Mouse (Mus musculus) cerebellum, adult (tissue): ENCODE data around the gene Sipa1l3.

ENCODE experiments used
- ATAC-seq: cut with Nextera tagmentation; 2 replicates; pipeline ENCODE4 v1.9.2; 2017; ENCODE audit warnings: mild to moderate bottlenecking, moderate library complexity, mixed read lengths; ENCODE audit not compliant: insufficient number of reproducible peaks, low FRiP score, low TSS enrichment

Gene Sipa1l3

DNA sequence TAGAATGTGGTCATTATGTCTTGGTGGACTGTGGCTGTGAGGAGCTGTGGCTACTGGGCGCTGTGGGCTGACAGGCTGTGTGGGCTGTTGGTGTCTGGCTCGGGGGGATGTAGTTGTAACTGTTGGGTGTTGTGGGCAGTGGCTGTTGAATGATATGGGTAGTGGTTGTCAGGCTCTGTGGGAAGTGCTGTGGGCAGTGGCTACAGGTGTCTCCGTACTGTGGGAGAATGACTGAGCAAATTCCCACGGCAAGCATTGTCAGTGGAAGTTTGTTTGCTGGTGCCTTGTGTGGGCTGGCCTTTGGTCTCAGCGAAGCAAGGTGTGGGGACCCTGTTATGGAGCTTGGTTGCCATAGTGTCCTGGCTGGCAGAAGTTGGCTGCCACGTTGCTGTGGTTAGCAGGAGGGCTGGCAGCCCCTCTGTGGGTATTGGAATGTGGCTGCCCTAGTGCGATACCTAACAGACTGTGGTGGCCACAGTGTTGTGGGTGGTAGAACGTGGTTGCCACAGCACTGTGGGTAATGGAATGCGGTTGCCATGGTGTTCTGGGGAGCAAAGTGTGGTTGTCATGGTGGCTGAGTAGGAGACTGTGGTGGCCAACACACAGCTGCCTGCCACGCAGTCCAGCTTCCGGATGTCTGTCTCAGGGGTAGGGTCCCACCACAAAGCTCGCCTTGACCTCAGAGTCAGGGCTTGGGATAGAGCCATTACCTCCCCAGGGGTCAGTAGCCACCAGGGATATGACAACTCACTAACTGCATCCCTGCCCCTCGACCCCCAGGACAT is 203.4 kb downstream of the Sipa1l3 start:
- no peak for ATAC-seq

DNA sequence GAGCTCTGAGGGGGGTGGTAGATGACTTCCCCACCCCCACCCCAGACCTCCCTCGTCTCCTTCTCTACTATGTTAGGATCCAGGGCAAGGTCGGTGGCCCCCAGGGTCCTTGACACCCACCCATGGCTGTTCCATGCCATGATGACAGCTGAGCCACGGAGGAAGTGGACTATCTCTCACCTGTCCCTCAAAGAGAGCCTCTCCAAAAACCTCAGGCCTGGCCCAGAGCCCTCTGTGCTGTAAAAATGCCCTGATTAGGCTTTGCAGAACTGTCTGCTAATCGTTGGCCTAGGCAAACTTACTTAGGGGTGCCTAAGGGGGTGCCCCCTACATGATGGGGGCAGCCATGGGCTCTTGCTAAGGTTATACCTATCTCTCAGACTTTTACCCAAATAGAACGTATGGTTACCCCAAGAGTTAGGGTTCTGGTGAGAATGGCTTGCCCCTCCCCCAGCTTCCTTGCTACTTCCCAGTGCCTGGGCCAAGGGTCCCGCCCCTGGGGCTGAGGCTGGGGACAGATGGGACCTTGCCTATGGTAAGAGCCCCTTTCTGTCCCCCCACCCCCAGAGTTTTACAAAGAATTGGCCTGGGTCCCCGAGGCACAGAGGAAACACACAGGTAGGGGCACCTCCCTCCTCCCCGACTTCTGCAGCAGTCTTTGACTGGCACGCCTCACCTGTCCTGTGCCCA is 204.7 kb downstream of the Sipa1l3 start:
- no peak for ATAC-seq

DNA sequence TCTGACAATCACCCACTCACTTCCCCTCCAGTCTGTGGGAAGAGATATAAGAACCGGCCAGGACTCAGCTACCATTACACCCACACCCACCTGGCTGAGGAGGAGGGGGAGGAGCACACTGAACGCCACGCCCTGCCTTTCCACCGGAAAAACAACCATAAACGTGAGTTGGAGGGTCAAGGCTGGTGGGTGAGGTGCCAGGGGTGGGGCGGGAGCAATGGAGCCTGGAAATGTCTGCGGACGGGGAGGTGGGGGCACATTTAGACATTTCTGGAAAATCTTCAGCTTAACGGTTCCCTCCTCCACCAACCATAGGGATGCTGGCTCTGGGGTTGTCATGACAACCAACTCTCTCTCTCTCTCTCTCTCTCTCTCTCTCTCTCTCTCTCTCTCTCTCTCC is 205.4 kb downstream of the Sipa1l3 start:
- no peak for ATAC-seq

DNA sequence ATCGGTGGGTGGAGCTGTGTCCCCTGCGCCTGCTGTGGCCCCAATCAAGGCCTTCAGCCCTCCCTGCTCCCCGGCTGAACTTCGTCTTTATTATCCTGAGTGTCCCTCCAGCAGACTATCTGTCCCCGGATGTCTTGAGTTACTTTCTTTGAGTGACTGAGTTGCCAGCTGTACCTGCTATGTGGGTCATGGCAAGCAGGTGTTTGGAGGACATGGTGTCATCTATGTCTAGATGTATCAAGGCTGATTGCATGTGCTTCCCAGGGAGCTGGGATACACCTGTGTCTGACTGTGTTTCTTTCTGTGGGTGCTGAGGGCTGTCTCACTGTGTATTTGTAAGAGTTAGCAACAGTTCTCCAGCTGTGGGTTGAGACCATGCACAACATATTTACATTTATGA is 208.7 kb downstream of the Sipa1l3 start:
- no peak for ATAC-seq

DNA sequence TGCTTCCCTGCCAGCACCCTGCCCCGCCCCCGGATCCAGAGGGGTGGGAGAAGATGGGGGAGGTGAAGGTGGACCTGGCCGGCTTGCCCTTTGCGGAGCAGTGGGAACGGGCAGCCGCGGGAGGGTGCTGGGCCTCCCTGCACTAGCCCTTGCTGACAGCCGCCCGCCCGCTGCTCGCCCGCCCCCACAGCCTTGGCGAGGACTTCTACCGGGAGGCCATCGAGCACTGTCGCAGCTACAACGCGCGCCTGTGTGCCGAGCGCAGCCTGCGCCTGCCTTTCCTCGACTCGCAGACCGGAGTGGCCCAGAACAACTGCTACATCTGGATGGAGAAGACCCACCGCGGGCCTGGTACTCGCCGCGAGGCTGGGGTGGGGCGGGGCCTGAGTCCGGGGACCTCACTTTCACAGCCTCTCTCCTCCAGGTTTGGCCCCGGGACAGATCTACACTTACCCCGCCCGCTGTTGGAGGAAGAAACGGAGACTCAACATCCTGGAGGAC is 209.2 kb downstream of the Sipa1l3 start:
- ATAC-seq = no peak

DNA sequence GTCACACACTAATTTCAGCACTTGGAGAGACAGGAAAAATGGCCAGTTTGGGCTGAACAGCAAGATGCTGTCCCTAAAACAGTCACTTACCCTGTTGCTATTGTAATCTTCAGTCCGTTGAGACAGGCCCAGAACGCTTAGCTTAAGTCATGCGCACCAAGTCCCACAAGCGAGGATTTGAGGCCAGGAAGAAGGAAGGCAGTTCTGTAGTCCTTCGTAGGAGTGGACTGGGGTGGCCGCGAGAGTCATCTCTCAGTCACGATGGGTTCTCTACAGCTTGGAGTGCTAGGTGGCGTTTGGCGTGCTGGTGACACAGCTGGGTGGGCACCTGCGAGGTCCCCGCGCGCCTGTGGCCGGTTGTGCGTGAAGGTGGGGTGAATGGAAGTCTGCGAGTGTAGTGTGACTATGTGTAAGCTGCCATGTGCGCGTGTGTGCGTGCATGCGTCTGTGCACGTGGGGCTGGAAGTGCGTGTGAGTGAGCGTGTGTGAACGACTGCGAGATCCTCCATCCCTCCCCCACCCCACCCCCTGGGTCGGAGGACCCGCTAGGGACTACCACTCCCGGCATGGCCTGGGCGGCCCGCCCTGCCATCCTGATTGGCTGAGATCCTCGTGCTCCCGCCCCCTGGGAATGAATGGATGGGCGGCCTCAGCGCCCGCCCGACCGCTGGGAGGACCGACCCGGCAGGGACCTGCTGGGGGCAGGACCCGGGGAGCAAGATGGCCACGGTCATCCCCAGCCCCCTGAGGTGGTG is 210.9 kb downstream of the Sipa1l3 start:
- peak; percentile 59 for ATAC-seq

DNA sequence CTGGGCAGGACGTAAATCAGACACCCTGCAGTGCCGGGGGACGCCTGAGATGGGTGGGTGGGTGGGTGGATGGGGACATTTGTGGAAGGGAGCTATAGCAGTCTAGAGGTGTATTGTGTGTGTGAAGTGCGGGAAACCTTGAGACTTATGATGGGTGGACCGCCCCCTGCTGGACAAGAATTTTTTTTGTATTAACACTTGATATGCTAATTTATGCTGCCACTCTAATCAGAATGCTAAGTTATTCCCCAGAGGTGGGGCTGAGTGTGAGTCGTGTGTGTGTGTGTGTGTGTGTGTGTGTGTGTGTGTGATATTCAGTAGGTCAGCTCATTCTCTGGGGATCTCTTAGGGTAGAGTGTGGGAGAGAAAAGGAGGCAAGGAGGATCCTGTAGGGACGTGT is 211.8 kb downstream of the Sipa1l3 start:
- ATAC-seq = no peak

DNA sequence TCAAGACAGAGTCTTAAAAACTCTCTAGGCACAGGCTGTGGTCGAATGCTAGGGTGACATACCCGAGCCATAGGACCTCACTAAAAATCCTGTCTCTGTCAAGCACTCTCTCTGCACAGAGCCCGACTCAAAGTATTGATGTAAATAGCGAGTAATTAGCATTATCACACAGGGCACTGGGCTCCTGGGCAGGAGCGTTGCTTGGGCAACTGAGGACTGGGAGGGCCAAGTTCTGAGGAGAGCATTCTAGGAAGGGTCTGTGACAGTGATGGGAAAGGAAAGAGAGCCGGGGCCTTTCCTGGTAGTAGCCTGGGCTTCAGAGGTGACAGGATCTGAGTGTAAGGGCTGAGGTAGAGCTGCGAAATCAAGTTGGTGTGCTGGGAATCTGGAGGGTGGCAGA is 212.3 kb downstream of the Sipa1l3 start:
- no peak for ATAC-seq

DNA sequence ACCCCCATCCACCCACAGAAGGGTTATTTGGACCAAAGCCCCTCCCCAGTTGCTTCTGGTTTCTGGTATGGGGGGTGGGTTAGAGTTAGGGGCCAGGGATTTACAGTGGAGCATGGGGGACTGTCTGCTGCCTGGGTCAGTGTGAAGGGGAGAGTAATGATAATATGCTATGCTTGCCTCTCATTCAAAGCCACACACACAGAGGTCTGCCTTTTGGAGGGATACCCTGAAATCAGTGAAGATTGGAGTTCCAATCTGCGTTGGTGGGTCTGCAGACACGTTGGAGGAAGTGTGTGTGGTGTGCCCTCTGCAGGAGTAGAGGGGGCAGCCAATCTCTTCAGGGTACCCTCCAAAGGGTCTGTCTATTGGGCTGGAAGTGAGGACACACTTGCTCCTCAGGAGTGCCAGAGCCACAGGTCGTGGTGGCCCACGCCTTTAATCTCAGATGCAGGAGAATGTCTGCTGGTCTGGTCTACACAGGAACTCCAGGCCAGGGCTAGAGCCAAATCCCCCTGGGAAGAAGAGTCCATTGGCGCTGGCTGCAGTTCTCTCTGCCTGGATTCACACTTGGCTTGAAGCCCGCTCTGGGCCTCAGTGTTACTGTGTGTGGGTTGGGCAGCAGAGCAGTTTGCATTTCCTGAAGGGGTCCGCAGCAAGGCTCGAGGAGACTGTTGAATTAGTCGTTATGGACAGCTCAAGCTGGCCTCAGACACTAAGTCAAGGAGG is 213.0 kb downstream of the Sipa1l3 start:
- no peak for ATAC-seq

DNA sequence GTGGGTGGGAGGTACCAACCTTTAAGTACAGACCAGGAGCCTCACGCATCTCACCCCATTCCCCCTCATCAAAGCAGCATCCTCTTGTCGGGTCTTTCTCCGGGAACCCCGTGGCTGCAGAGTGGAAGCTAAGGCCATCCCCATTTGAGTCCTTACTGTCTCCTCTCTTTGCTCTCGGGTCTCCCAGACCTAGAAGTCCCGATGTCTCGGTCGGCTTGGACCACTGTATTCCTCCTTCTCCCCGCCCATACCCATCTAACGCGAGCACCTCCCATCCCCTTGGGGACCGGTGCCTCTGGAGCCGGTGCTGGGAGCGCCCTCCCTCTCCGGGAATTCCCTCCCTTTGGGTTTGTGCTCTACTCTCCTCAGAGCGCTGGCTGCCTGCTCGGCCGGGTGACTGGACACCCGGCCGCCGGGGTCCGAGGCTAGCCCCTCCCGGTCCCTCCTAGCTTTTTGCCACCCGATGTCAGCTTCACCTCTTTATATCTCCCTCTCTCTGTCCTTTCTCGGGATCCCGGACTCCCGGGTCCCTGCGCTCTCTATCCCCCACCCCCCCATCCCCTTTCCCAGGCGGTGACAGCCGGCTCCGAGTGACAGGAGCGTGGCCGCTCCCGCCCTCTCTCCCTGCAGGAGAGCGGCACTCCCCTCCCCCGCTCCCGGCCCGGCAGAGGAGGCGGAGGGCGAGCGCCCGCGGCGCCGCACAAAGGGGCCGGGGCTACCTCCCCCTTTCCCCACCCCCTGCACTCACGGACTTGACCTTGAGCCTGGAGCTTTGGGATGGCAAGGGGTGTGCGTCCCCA is 213.8 kb downstream of the Sipa1l3 start:
- ATAC-seq = no peak

DNA sequence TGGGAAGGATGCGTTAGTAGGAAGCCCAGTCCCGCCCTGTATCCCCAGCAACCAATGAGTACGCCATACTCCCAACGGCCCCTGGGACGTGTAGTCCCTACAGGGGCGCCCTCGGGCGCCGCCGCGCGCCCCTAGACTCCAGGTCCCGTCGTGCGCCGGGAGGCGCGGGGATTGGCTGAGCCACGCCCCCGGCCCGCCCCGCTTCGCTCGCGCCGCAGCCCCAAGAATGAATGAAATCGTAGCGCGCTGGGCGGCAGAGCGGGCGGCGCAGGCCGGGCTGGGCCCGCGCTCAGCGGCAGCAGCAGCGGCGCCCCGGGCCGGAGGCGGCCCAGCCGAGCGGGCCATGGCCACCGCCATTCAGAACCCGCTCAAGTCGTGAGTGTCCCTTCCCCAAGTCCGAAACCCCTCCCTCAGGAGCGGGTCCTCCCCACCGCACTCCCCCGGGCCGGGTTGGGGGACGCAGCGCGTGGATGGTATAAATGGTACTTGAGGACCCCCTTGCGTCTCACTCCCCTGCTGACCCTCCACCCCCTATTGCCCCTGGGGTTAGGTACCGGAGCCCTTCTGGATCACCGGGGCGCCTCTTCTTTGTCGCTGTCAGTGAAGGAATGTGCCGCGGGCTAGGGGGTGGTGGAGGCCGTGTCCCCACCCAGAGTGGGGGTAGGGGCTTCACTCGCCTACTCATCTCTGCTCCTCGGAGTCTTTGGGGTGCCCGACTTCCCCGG is 214.5 kb downstream of the Sipa1l3 start, which contains the start of gene Dpf1:
TSS of gene Dpf1 (plus strand) at position 214 of the 725 bp plus-strand sequence.
- ATAC-seq = peak; percentile 74

DNA sequence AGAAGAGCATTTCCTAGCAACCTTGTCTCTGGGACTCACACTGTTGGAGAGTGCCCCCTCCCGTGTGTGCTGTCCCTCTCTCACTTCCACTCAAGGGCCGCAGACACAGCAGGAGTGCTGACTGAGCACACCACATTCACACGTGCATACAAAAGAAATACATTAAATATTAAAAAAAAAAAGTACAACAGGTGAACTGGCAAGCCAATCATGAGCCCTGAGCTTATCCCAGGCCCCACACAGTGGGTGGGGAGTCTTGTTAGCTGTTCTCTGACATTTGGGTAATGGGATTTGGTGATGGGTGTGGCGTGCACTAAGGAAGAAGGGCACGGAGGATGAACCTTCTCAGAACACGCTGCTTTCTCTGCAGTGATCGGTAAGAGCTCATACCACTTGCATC is 215.8 kb downstream of the Sipa1l3 start:
- no peak for ATAC-seq

DNA sequence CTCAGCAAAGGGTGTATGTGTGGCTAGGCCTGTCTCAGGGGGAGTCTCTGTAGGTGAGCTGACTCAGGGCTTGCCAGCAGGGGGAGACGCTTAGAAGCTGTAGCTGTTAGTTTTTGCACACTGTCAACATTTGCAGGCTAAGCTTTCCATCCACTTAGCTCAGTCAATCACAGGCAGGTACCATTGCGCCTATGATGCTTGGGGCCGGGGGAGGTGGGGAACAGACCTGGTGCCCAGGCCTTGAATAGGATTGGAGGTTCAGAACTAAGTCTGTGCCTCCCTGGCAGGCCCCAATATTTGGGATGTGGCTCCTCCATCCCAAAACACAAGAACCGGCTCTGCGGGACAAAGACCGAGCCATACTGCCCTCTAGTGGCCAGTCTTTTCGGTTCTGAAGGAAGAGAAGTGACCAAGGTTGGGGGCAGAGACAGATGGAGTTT is 217.3 kb downstream of the Sipa1l3 start:
- ATAC-seq = no peak

DNA sequence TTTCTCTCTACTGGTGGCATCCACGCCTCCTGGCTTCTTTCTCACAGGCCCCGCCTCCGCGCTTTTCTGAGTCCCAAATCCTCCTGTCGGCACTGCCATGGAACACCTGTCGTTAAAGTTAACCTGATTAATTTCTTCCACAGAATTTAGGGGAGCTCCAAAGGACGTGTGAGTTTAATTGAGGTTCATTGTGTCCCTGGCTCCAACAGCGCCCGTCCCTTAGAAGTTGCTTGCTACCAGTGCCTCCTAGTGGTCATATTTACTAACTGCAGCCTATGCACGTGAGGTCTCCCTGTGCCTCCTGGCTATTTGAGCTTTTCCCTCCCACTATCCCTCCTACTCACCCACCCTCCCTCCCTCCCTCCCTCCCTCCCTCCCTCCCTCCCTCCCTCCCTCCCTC is 221.4 kb downstream of the Sipa1l3 start:
- no peak for ATAC-seq

DNA sequence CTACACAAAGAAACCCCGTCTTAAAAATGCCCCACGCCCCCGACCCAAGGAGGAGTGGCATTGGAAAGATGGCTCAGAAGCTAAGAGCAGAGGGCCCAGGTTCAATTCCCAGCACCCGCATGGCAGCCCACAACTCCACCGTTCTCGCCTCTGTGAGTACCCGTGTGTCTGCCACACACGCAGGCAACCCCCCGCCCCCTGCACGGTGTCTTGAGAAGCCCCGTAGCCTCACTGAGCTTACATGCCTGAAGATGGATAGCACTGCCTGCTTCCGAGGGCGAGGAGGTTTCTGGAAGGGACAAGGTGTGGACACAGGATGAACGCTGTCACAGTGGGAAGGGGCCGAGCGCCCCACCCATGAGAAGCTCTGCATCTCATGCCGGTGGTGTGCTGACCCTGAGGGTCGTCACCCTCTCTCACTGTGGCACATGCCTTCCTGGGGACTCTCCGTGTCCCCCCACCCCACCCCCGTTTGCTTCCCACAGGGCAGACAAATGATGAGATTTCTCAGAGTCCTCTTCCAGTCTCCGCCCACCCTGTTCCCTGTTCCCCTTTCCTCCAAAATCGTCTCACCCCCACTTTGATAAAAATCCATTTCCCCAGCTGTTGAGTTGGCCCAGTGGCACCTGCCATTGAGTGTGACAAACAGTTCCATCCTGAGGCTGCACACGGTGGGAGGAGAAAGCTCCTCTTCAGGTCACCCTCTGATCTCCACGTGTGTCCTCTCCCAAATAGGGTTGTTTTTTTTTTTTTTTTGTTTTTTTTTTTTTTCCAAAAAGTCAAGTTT is 222.4 kb downstream of the Sipa1l3 start:
- no peak for ATAC-seq

DNA sequence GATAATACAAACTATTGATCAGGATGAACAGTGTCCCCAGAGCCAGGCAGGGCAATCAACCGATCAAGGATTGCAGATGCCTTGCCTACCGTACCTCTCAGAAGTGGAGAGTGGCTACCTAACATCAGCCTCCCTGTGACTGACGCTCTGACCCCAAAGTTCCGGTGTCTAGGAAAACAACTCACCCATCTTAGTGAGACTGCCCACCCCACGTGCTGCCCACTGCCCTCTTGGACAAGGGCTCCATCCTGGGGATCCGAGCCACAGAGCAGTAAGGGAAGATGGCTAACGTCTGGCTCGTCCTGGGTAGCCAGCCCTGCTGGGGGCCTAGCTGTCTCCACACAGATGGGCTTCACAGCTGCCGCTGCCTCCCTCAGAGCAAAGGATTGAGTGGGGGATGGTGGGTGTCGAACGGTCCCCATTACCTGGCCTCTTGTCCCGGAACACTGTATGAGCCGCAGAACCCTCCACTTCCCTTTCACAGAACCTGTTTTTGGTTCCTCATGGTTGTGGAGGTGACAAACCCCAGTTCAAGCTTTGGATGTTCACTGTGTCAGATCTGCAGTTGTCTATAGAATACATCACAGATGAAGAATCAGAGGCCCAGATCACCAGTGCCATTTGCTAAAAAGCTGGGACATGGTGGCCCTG is 224.2 kb downstream of the Sipa1l3 start:
- no peak for ATAC-seq
